Mouse (Mus musculus) E14TG2a.4 (cell line): Measurements from ENCODE around the gene Mcm6.
A peak's percentile ranks its signal among the peaks of the same experiment; 100 is the strongest.

Source experiments
- H3K27me3 ChIP-seq: 2 replicates; pipeline ENCODE4 v1.6.1; 2014; ENCODE audit warnings: low read length, control low read depth; ENCODE audit not compliant: insufficient read depth
- H3K36me3 ChIP-seq: 2 replicates; pipeline ENCODE4 v1.6.1; 2014; ENCODE audit warnings: low read length, control low read depth; ENCODE audit not compliant: insufficient read depth
- H3K4me1 ChIP-seq: replicated peaks from 2 replicates; pipeline ENCODE4 v1.6.1; 2014; ENCODE audit warnings: low read depth, low read length, control low read depth
- H3K4me3 ChIP-seq: replicated peaks from 2 replicates; pipeline ENCODE4 v1.5.1; 2014; ENCODE audit warnings: mild to moderate bottlenecking, low read length
- H3K9me3 ChIP-seq: 2 replicates; pipeline ENCODE4 v1.6.1; 2014; ENCODE audit warnings: low read length, control low read depth
- CTCF ChIP-seq: conservative IDR thresholded peaks from 2 replicates; pipeline ENCODE4 v1.5.1; 2014; ENCODE audit warnings: low read length
- NANOG ChIP-seq: IDR thresholded peaks from 2 replicates; pipeline ENCODE4 v1.6.1; 2014; ENCODE audit warnings: borderline replicate concordance, low read length, mixed read lengths
- POU5F1 ChIP-seq: IDR thresholded peaks from 2 replicates; pipeline ENCODE4 v1.6.1; 2014; ENCODE audit warnings: low read length, borderline replicate concordance

Mcm6 gene

DNA sequence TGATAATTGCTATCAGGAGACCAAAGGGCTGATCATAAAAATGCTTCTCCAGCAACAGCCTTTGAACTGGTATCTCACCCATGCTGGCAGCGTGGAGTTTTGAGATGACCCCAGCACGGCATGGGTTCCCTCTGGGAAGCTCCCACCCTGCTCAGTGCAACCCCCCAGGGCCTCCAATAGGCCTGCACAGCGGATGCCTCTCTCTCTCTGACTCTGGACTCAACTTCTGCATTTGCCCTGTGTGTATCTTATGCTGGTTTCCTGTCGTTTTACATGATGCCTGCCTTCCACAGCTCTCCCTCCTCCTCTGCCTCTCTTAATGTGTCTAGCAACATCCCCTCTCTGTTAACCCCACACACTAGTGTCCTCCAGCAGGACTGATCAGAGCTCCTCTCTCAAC lies 44.8 kb downstream of the Mcm6 start:
- Histone ChIP-seq H3K36me3 (no peaks in the 10 kb centered on the region), H3K4me1 (peaks cover 4% of the 10 kb centered on the region; the same call in 1 of the 2 replicates), H3K9me3 (no peaks in the 10 kb centered on the region), H3K4me3 (no peak overlapping the region), H3K27me3 (no peaks in the 10 kb centered on the region)
- TF ChIP-seq POU5F1 = no peak
- no peak for TF ChIP-seq CTCF
- no peak for TF ChIP-seq NANOG

DNA sequence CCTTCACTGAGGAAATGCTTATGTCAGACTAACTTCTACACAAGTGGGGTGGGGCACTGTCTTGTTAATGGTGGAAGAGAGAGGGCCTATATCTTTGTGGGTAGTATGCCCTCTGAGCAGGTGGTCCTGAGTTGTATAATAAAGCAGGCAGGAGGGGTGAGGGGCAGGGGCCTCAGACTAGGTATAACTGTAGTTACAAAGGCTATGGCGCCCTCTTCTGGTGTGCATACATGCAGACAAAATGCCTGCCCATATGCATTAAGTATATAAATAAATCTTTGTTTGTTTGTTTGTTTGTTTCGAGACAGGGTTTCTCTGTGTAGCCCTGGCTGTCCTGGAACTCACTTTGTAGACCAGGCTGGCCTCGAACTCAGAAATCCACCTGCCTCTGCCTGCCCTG lies 50.4 kb downstream of the Mcm6 start:
- Histone ChIP-seq H3K4me1 (peaks cover 25% of the 10 kb centered on the region), H3K4me3 (no peak overlapping the region), H3K36me3 (no peaks in the 10 kb centered on the region), H3K9me3 (no peaks in the 10 kb centered on the region), H3K27me3 (peaks cover 4% of the 10 kb centered on the region; the same call in 1 of the 2 replicates)
- TF ChIP-seq CTCF = no peak; the same call in 1 of the 2 replicates
- TF ChIP-seq POU5F1 = no peak
- no peak for TF ChIP-seq NANOG

DNA sequence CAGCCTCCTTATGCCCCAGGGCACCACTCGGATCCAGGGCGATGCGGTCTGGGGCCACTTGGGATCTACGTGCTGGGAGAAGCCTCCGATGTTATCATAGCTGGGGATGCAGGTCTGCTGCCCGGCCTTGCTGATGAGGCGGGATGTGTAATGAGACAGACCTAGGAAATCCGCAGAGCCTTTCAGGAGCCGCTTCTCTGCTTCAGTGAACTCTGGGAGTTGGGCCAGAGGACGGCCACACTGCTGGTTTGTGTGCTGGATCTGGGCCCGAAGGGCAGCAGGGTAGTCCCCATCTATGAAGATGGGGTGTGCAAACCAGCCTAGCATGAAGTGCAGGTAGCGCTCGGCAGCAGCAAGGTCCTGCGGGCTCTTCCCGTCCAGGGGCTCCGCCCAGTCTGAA lies 55.6 kb downstream of the Mcm6 start:
- H3K27me3 ChIP-seq = peaks cover 17% of the 10 kb centered on the region
- no peak for TF ChIP-seq NANOG
- no peak for TF ChIP-seq POU5F1
- no peak for TF ChIP-seq CTCF
- H3K9me3 ChIP-seq = no peaks in the 10 kb centered on the region
- peaks cover 26% of the 10 kb centered on the region for H3K4me1 ChIP-seq
- peak overlapping the region; percentile 68 for H3K4me3 ChIP-seq
- no peaks in the 10 kb centered on the region for H3K36me3 ChIP-seq

DNA sequence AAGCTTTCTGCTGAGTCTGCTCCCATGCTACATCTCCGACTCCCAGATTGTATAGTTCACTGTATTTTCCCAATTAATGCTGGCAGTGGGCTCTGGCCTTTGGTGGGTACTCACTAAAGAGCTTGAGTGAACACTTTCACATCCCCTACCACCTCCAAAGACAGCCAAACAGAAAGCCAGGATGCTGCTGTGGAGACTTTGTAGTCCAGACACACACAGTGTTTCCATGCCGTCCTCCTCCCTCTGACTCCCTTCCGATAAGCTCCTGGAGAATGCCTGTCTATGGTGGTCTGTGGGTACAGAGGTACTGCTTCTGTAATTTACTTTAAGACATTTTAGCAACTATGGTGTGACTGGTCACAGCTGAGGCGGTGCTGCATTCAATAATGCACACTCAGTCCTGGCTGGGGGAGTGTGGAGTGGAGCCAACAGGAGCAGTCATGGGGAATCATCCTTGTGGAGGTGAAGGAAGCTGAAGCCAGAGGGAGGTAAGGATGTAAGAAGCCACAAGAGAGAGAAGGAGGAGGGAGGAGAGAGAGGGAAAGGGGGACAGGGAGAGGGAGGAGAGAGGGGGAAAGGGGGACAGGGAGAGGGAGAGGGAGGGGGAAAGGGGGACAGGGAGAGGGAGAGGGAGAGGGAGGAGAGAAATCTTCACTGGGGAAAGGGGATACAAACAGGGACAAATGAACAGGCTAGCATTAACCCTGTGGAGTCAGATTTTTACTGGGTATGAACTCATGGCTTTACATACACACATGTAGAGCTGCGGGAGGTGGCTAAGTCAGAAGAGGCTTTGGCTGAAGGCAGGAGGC lies 63.5 kb downstream of the Mcm6 start:
- Histone ChIP-seq H3K9me3 (no peaks in the 10 kb centered on the region), H3K4me1 (0 out of 2 replicates have a peak, but pooled peaks cover 5% of the 10 kb centered on the region), H3K27me3 (no peaks in the 10 kb centered on the region), H3K4me3 (no peak overlapping the region), H3K36me3 (no peaks in the 10 kb centered on the region)
- TF ChIP-seq POU5F1 (no peak), NANOG (no peak), CTCF (no peak)

DNA sequence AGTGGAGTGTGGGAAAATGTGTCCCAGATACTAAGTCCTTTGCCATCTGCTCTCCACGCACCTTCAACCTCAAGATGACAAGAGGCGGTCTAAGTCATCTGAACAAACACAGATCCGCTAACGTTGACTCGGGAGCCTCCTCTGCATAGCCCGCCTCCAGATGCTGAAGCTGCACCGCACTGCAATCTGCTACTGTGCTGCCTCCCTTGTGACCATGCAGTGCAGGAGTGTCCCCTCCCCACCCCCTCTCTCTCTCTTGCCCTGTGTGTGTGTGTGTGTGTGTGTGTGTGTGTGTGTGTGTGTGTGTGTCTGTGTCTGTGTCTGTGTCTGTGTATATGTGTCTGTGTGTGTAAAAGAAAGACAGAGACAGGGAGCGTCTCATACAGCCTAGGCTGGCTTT lies 64.2 kb downstream of the Mcm6 start:
- Histone ChIP-seq H3K27me3 (no peaks in the 10 kb centered on the region), H3K4me1 (0 out of 2 replicates have a peak, but pooled peaks cover 5% of the 10 kb centered on the region), H3K9me3 (no peaks in the 10 kb centered on the region), H3K4me3 (no peak overlapping the region), H3K36me3 (no peaks in the 10 kb centered on the region)
- TF ChIP-seq NANOG (no peak), POU5F1 (no peak), CTCF (no peak)

DNA sequence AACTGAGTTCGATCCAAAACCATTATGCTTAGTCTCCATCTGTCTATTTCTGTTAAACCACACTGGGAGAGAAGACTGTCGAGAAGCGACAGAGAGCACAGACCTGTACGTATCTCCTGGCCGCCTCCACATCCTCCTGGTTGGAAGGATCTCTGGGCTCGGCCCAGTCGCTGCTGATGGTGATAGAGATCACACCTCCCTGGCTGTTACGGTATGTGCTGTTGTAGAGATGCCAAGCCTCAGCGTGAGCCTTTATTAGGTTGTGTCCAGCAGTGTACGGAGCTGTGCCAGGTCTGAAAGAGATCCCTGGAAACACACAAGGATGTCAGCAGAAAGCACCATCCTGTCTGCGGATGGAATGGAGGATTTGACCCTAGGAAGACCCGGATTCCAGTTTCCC lies 65.9 kb downstream of the Mcm6 start:
- H3K27me3 ChIP-seq = peaks cover 3% of the 10 kb centered on the region; the same call in 1 of the 2 replicates
- no peak overlapping the region for H3K4me3 ChIP-seq
- no peaks in the 10 kb centered on the region for H3K9me3 ChIP-seq
- H3K36me3 ChIP-seq = no peaks in the 10 kb centered on the region
- no peak for TF ChIP-seq CTCF
- TF ChIP-seq NANOG = no peak
- TF ChIP-seq POU5F1 = no peak
- peaks cover 7% of the 10 kb centered on the region; the same call in 1 of the 2 replicates for H3K4me1 ChIP-seq

DNA sequence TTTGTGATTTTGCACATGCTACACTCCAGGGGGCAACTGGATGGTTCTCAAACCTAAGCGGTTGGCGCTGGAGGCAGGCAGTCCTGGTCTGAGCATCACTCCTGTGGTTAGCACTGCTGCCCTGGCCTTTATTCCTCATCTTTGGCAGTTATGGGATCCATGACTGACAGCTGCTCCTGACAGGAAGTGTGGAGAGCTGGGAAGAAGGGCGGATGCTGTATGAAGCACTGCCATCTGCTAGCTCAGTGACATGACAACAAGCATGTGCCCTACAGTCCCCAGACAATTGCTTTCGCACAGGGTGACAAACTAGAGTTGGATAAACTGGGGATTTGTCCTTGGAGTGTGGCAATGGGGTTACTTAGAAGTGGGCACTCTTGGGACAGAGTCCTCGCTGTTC lies 69.2 kb downstream of the Mcm6 start:
- Histone ChIP-seq H3K4me3 (no peak overlapping the region), H3K9me3 (no peaks in the 10 kb centered on the region), H3K27me3 (peaks cover 10% of the 10 kb centered on the region), H3K36me3 (no peaks in the 10 kb centered on the region), H3K4me1 (peaks cover 3% of the 10 kb centered on the region; the same call in 1 of the 2 replicates)
- no peak for TF ChIP-seq CTCF
- no peak for TF ChIP-seq NANOG
- no peak for TF ChIP-seq POU5F1

DNA sequence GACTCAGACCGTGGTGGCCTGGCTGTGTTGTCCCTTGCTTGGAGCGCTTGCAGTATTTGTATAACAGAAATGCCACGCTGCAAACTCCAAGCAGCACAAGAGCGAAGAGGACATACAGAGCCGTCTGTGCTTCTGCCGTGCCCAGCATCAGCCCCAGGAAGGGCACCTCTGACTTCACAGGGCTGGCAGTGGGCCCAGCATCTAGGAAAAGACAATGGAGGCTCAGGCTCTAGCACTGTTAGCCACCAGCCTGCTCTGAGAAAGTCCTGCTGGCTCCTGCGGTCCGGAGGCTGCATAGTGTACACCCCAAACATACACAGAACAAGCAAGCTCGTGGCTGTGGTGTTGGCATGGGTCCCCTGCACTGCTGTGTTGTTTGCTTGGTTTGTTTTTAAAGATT lies 74.3 kb downstream of the Mcm6 start:
- H3K4me1 ChIP-seq = peaks cover 14% of the 10 kb centered on the region; the same call in 1 of the 2 replicates
- H3K36me3 ChIP-seq = no peaks in the 10 kb centered on the region
- peaks cover 10% of the 10 kb centered on the region for H3K27me3 ChIP-seq
- H3K9me3 ChIP-seq = no peaks in the 10 kb centered on the region
- H3K4me3 ChIP-seq = no peak overlapping the region
- TF ChIP-seq POU5F1 = no peak
- no peak for TF ChIP-seq NANOG
- no peak for TF ChIP-seq CTCF
